Mouse (Mus musculus) limb, embryonic 11.5 days (tissue): Measurements from ENCODE around the gene 0610010K14Rik. TPM values are rescaled to one million over a fixed set of nuclear protein-coding genes. Genes with fewer than 3 reads are reported as not detected.

Experiments
- ATAC-seq: fragments of 200-750 bp; cut with Nextera tagmentation; 2 replicates; pipeline ENCODE4 v1.8.0; 2017; ENCODE audit warnings: low read depth; ENCODE audit not compliant: insufficient number of reproducible peaks, low FRiP score, low TSS enrichment
- DNase-seq: peaks from one replicate; pipeline ENCODE4 v3.0.0-alpha.2; 2015; ENCODE audit warnings: low spot score
- H3K27ac ChIP-seq: fragments of 300-500 bp; sonication (generic); replicated peaks from 2 replicates; pipeline ENCODE4 v1.5.1; 2014; ENCODE audit warnings: low read depth, mild to moderate bottlenecking, low read length
- H3K27me3 ChIP-seq: fragments of 300-500 bp; sonication (generic); 2 replicates; pipeline ENCODE4 v1.6.1; 2014; ENCODE audit warnings: mild to moderate bottlenecking, low read length, mixed read lengths; ENCODE audit not compliant: control insufficient read depth, insufficient read depth
- H3K36me3 ChIP-seq: fragments of 300-500 bp; sonication (generic); 2 replicates; pipeline ENCODE4 v1.6.1; 2014; ENCODE audit warnings: mild to moderate bottlenecking, low read length, moderate library complexity, mixed read lengths; ENCODE audit not compliant: control insufficient read depth, insufficient read depth
- H3K4me1 ChIP-seq: fragments of 300-500 bp; sonication (generic); 2 replicates; pipeline ENCODE4 v1.6.1; 2014; ENCODE audit warnings: low read length, mixed read lengths; ENCODE audit not compliant: control insufficient read depth, insufficient read depth
- H3K4me2 ChIP-seq: fragments of 300-500 bp; sonication (generic); 2 replicates; pipeline ENCODE4 v1.6.1; 2014; ENCODE audit warnings: low read depth, mild to moderate bottlenecking, moderate library complexity; ENCODE audit not compliant: severe bottlenecking
- H3K4me3 ChIP-seq: fragments of 300-500 bp; sonication (generic); 2 replicates; pipeline ENCODE4 v1.5.1; 2014; ENCODE audit warnings: low read depth, low read length
- H3K9ac ChIP-seq: fragments of 300-500 bp; sonication (generic); 2 replicates; pipeline ENCODE4 v1.6.1; 2014; ENCODE audit warnings: mild to moderate bottlenecking, low read length
- H3K9me3 ChIP-seq: fragments of 300-500 bp; sonication (generic); 2 replicates; pipeline ENCODE4 v1.6.1; 2016; ENCODE audit warnings: low read length; ENCODE audit not compliant: control insufficient read depth
- WGBS: fragments of 180-500 bp; shearing (Covaris S2); extraction: QIAGEN DNeasy Blood & Tissue Kit; methylation state at CpG from one replicate; pipeline ENCODE4 v1.1.7; 2014; 5-methylcytosine and 5-hydroxymethylcytosine counted together
- microRNA counts: library from miRNA; unstranded; fragments of <30 nt; microRNA quantifications from one replicate; lab custom pipeline; 2016
- microRNA-seq: library from miRNA; unstranded; fragments of <30 nt; microRNA quantifications from one replicate; pipeline ENCODE4, GENCODE M21; 2016
- polyA plus RNA-seq: library from polyadenylated mRNA; unstranded; fragments of >200 nt; fragmentation: Nextera tagmentation; extraction: Ambion mirVana; gene quantifications from 2 replicates; pipeline ENCODE4 v1.2.1, GENCODE M21; 2014

0610010K14Rik gene
- polyA plus RNA-seq, 1 experiment from 2014 or later: 216 TPM

GRCm38 (mm10) chr11:70193354-70194285 lies 44.1 kb downstream of the 0610010K14Rik start:
- DNase-seq: no peak
- Histone ChIP-seq H3K4me3 (no peak overlapping the region), H3K36me3 (no peaks in the 10 kb centered on the region), H3K27ac (no peak overlapping the region), H3K27me3 (no peaks in the 10 kb centered on the region), H3K9ac (no peak overlapping the region), H3K4me1 (no peaks in the 10 kb centered on the region), H3K9me3 (no peaks in the 10 kb centered on the region), H3K4me2 (no peak overlapping the region)
- ATAC-seq: no peak
- 63% methylated on average over 11 of the region's 11 CpGs for WGBS

- H3K36me3 ChIP-seq: no peaks in the 10 kb centered on the region
- WGBS: 86% methylated on average over 4 of the region's 4 CpGs
- ATAC-seq (no peak), DNase-seq (no peak)
- no peaks in the 10 kb centered on the region for H3K9me3 ChIP-seq
- no peaks in the 10 kb centered on the region for H3K4me1 ChIP-seq
- no peak overlapping the region for H3K4me2 ChIP-seq
- H3K9ac ChIP-seq: no peak overlapping the region
- H3K27me3 ChIP-seq: no peaks in the 10 kb centered on the region
- H3K4me3 ChIP-seq: no peak overlapping the region
- no peak overlapping the region for H3K27ac ChIP-seq
Measured at GRCm38 (mm10) chr11:70192157-70192556, 45.6 kb downstream of the 0610010K14Rik start.

GRCm38 (mm10) chr11:70191188-70191587 lies 46.5 kb downstream of the 0610010K14Rik start:
- Histone ChIP-seq H3K4me3 (no peak overlapping the region), H3K4me2 (no peak overlapping the region), H3K27ac (no peak overlapping the region), H3K27me3 (no peaks in the 10 kb centered on the region), H3K9ac (no peak overlapping the region), H3K9me3 (no peaks in the 10 kb centered on the region), H3K4me1 (no peaks in the 10 kb centered on the region), H3K36me3 (no peaks in the 10 kb centered on the region)
- ATAC-seq: no peak
- no peak for DNase-seq
- 89% methylated on average over 6 of the region's 6 CpGs for WGBS

GRCm38 (mm10) chr11:70189319-70190134 lies 48.2 kb downstream of the 0610010K14Rik start:
- ATAC-seq: no peak
- no peak overlapping the region for H3K9ac ChIP-seq
- no peaks in the 10 kb centered on the region for H3K27me3 ChIP-seq

More at GRCm38 (mm10) chr11:70189319-70190134, 48.2 kb downstream of the 0610010K14Rik start:
- Histone ChIP-seq H3K4me3 (no peak overlapping the region), H3K4me1 (no peaks in the 10 kb centered on the region), H3K36me3 (no peaks in the 10 kb centered on the region), H3K4me2 (no peak overlapping the region), H3K9me3 (no peaks in the 10 kb centered on the region), H3K27ac (no peak overlapping the region)
- 86% methylated on average over 28 of the region's 28 CpGs for WGBS
- DNase-seq: no peak

MicroRNAs within 50 kb of the gene (microRNA counts, 519-probe panel; counts per million panel counts)
- microRNA mmu-miR-195 (lab: Ali Mortazavi, UCI) (not detected), microRNA mmu-miR-497 (lab: Ali Mortazavi, UCI) (2,121 counts per million, percentile 17 among the panel's probes with 10 or more counts)

Small RNA genes within 50 kb of the gene (microRNA-seq; reads per million reads assigned to microRNA genes)
- gene Mir195a (680 reads per million, percentile 71 among the genes with 10 or more reads in this experiment), gene Mir497 (not detected), gene Mir497b (not detected)

Other genes starting within 250 kb of the 0610010K14Rik start
- 397 and 432 TPM in 2 replicates for gene Gabarap, start 246.8 kb downstream of the 0610010K14Rik start, polyA plus RNA-seq
- 56.1 and 64.9 TPM in 2 replicates for gene Phf23, start 242.1 kb downstream of the 0610010K14Rik start, polyA plus RNA-seq
- gene Dvl2, start 237.3 kb downstream of the 0610010K14Rik start, polyA plus RNA-seq: 47.3 and 52.0 TPM in 2 replicates
- 52.9 and 53.5 TPM in 2 replicates for gene Acadvl, start 222.5 kb downstream of the 0610010K14Rik start, polyA plus RNA-seq
- gene Dlg4, start 221.0 kb downstream of the 0610010K14Rik start, polyA plus RNA-seq: 10.0 and 10.8 TPM in 2 replicates
- gene Asgr1, start 183.8 kb downstream of the 0610010K14Rik start, polyA plus RNA-seq: 1.0 and 1.6 TPM in 2 replicates
- gene Asgr2, start 145.3 kb downstream of the 0610010K14Rik start, polyA plus RNA-seq: not detected in 2 replicates
- gene Mgl2, start 107.6 kb downstream of the 0610010K14Rik start, polyA plus RNA-seq: 0.21 TPM in 1 of 2 replicates, not detected in the other
- gene Clec10a, start 81.7 kb downstream of the 0610010K14Rik start, polyA plus RNA-seq: not detected in 2 replicates
- 0.21 and 0.67 TPM in 2 replicates for gene Slc16a11, start 25.2 kb downstream of the 0610010K14Rik start, polyA plus RNA-seq
- 17.0 and 17.8 TPM in 2 replicates for gene Slc16a13, start 16.9 kb downstream of the 0610010K14Rik start, polyA plus RNA-seq
- 7.3 and 7.5 TPM in 2 replicates for gene Bcl6b, start 8.1 kb downstream of the 0610010K14Rik start, polyA plus RNA-seq
- gene Gm21988, start 1.9 kb upstream of the 0610010K14Rik start, polyA plus RNA-seq: 8.2 and 10.5 TPM in 2 replicates
- gene Rnasek, start 1.9 kb upstream of the 0610010K14Rik start, polyA plus RNA-seq: 94.1 and 94.6 TPM in 2 replicates
- 3.3 and 3.6 TPM in 2 replicates for gene Alox12, start 17.4 kb upstream of the 0610010K14Rik start, polyA plus RNA-seq
- not detected in 2 replicates for gene Alox12e, start 84.7 kb upstream of the 0610010K14Rik start, polyA plus RNA-seq
- 0.20 TPM in 1 of 2 replicates, not detected in the other for gene Alox15, start 114.1 kb upstream of the 0610010K14Rik start, polyA plus RNA-seq
- 45.2 and 50.8 TPM in 2 replicates for gene Pelp1, start 172.1 kb upstream of the 0610010K14Rik start, polyA plus RNA-seq
- 21.9 and 30.3 TPM in 2 replicates for gene Arrb2, start 194.7 kb upstream of the 0610010K14Rik start, polyA plus RNA-seq
- gene Med11, start 214.0 kb upstream of the 0610010K14Rik start, polyA plus RNA-seq: 46.5 and 50.1 TPM in 2 replicates
- gene Zmynd15, start 221.5 kb upstream of the 0610010K14Rik start, polyA plus RNA-seq: 0.15 and 0.41 TPM in 2 replicates
- gene Cxcl16, start 222.1 kb upstream of the 0610010K14Rik start, polyA plus RNA-seq: 1.0 and 1.4 TPM in 2 replicates